Mouse (Mus musculus) embryonic stem cell, embryonic (primary cell): ENCODE results near the gene Itk.

Source experiments
- CTCF ChIA-PET, 4 experiments: fragments of 300-600 bp in 2 of 4; fragments of 350-600 bp in 2 of 4; sonication (Branson Sonifier 250); formaldehyde crosslinking; loops; one replicate each; lab custom pipeline; 2022; ENCODE audit warnings: inconsistent platforms in 2 of 4; lab: Charles Lee
- POLR2A ChIA-PET, 4 experiments: fragments of 300-600 bp in 2 of 4; fragments of 350-600 bp in 2 of 4; sonication (Branson Sonifier 250); formaldehyde crosslinking; loops; one replicate each; lab custom pipeline; 2022; ENCODE audit warnings: antibody characterized with exemption in 4 of 4, inconsistent platforms in 1 of 4; lab: Charles Lee

The Itk gene

DNA sequence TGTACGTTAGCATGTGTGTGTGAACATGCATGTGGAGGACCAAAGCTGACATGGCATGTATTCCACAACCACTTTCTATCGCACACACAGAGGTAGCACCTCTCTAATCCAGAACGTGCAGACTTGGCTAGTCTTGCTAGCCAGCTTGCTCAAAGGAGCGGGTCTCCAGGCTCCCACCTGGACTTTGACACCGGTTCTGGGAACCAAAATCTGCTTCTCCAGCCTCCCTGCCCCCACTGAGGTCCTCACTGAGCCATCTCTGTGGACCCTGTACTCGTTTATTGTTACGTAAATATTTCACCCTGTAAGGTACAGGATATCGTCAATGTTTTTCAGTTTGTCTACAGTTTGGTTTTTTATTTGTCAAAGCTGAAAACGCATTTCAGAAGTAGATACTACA is 86.8 kb downstream of the Itk start:
- ChIA-PET CTCF (interaction anchor here in 3 of 4 experiments (0.6 to 2.0 kb wide), 3 partner anchors 10 to 45 kb away, joined by 3 to 6 read pairs (median 6); partner anchors contain the start of gene Cyfip2 (in 1 of the 3)), POLR2A (no interaction called here)

DNA sequence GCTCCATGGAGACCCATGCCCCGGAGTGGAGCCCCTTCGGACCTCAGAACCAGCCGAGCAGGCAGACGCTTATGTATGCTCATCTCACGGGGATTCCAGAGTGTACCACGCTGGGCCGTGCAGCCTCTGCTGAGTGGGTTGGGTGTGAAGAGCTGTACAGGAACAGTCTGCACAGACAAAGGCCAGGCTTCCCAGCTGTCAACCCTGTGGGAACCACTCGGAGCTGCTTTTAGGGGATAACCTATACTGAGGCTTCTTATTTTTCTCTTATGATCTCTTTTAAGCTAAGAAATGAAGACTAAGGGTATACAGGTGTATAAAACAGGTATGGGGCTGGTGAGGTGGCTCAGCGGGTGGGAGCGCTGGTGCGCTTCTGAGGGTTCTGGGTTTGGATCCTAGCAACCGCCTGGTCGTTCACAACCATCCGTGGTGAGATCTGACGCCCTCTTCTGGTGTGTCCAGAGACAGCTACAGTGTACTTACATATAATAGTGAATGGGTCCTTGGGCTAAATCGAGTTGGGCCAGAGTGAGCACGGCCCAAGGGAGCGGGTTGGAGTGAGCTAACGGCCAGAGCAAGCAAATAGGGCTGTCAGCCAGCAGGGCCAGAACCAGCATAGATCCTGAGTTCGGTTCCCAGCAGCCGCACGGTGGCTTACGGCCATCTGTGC is 87.6 kb downstream of the Itk start:
- CTCF ChIA-PET, result interaction anchor here (0.7 to 2.5 kb wide), 5 partner anchors 11 to 43 kb away, joined by 4 to 13 read pairs (median 6); partner anchors contain the start of gene Cyfip2 (in 1 of the 4)
- POLR2A ChIA-PET, result interaction anchor here in 3 of 4 experiments (0.6 to 1.2 kb wide), 5 partner anchors 9 to 11 kb away, joined by 3 read pairs; partner anchors contain the start of gene Cyfip2 (in 1 of the 3)

DNA sequence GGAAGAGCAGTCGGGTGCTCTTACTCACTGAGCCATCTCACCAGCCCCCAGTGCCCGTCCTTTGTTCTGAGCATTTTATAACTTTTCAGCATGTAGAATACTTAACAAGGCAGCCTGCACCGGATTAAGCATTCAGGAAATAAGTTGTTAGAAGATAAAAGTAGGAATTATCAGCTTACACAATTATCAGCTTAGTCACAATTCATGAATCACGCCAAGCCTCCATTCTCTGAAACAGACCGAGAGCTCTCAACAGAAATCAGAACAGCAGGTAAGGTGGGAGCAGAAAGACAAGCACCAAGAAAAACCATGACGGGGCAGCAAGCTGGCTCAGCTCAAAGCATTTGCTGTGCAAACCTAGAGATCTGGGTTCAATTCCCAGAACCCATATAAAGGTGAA is 89.4 kb downstream of the Itk start:
- CTCF ChIA-PET, result interaction anchor here in 2 of 4 experiments (1.1 to 2.5 kb wide), 5 partner anchors 11 to 42 kb away, joined by 3 to 13 read pairs (median 3); no protein-coding TSS in a partner anchor
- POLR2A ChIA-PET, result interaction anchor here in 3 of 4 experiments (0.6 to 1.1 kb wide), 4 partner anchors 11 to 909 kb away, joined by 3 read pairs; partner anchors contain the start of gene Lsm11 (in 1 of the 3)

- ChIA-PET POLR2A (interaction anchor here in 2 of 4 experiments (0.6 to 1.1 kb wide), 2 partner anchors 12 to 354 kb away, joined by 3 read pairs; partner anchors contain the start of gene Lsm11 (in 1 of the 2)), CTCF (interaction anchor here in 2 of 4 experiments (1.5 to 2.5 kb wide), 4 partner anchors 13 to 41 kb away, joined by 3 to 13 read pairs (median 4); no protein-coding TSS in a partner anchor)
Measured at GRCm38 (mm10) chr11:46298889-46299785, 90.2 kb downstream of the Itk start.

DNA sequence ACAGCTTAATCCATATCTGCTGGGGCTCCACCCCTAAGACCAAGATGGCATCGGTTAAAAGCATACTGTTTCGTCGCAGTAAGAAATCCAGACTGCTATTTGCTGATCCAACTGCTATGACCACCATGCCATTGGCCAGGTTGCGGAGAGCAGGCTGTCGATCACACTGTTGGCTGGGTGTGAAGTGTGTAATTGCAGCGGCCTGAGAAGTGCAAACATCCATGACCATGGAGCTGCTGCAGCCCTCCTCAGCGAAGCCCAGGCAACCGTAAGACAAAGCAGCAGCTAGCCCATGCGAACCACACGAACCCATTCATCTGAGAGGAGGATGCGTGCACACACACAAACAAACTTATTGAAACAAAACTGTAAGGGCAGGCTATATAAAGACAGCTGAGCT is 94.9 kb downstream of the Itk start:
- ChIA-PET CTCF (interaction anchor here in 1 of 4 experiments (2.9 kb wide), 1 partner anchor 18 kb away, joined by 12 read pairs; no protein-coding TSS in a partner anchor), POLR2A (interaction anchor here in 1 of 4 experiments (0.6 kb wide), 1 partner anchor 368 kb away, joined by 3 read pairs; no protein-coding TSS in a partner anchor)

DNA sequence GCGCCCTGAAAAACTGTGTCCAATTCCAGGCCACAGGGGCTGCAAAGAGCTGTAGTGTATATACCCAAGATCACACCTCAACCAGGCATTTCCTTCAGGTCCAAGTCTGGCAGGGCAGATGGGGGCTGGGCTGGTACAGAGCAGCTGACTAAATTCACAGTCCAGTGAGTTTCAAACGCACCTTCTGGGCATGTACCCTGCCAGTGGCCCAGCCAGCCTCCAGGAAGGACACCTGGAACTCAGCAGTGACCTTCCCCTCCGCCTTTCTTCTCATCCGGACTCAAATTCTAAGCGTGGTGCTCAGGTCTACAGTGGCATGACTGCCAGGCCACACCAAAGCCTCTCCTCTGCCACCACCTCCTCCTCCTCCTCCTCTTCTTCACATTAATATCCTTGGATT is 95.8 kb downstream of the Itk start:
- ChIA-PET POLR2A (interaction anchor here in 1 of 4 experiments (0.7 kb wide), 1 partner anchor 18 kb away, joined by 3 read pairs; no protein-coding TSS in a partner anchor), CTCF (interaction anchor here in 1 of 4 experiments (2.9 kb wide), 1 partner anchor 17 kb away, joined by 12 read pairs; no protein-coding TSS in a partner anchor)

GRCm38 (mm10) chr11:46290988-46291405 is 98.3 kb downstream of the Itk start:
- ChIA-PET CTCF (interaction anchor here in 2 of 4 experiments (1.6 to 2.3 kb wide), 2 partner anchors 15 to 16 kb away, joined by 5 to 11 read pairs; no protein-coding TSS in a partner anchor), POLR2A (interaction anchor here in 2 of 4 experiments (0.6 to 1.1 kb wide), 4 partner anchors 11 to 238 kb away, joined by 3 to 4 read pairs (median 3); no protein-coding TSS in a partner anchor)

GRCm38 (mm10) chr11:46289561-46289960 is 99.8 kb downstream of the Itk start:
- ChIA-PET CTCF (interaction anchor here in 3 of 4 experiments (0.6 to 2.3 kb wide), 5 partner anchors 12 to 54 kb away, joined by 3 to 11 read pairs (median 5); partner anchors contain the start of gene Fndc9 (in 1 of the 3)), POLR2A (interaction anchor here in 2 of 4 experiments (0.6 to 1.0 kb wide), 2 partner anchors 35 to 60 kb away, joined by 3 read pairs; no protein-coding TSS in a partner anchor)

GRCm38 (mm10) chr11:46289022-46289421 is 100.3 kb downstream of the Itk start:
- POLR2A ChIA-PET, result interaction anchor here in 1 of 4 experiments (0.6 kb wide), 1 partner anchor 34 kb away, joined by 3 read pairs; no protein-coding TSS in a partner anchor

GRCm38 (mm10) chr11:46288091-46288490 is 101.2 kb downstream of the Itk start:
- POLR2A ChIA-PET, result no interaction called here
- CTCF ChIA-PET, result interaction anchor here (1.2 to 2.1 kb wide), 7 partner anchors 11 to 13 kb away, joined by 4 to 11 read pairs (median 8); no protein-coding TSS in a partner anchor

More at GRCm38 (mm10) chr11:46289022-46289421, 100.3 kb downstream of the Itk start:
- CTCF ChIA-PET, result interaction anchor here in 3 of 4 experiments (0.9 to 2.3 kb wide), 5 partner anchors 12 to 14 kb away, joined by 4 to 11 read pairs (median 11); no protein-coding TSS in a partner anchor

- POLR2A ChIA-PET, result interaction anchor here in 1 of 4 experiments (0.7 kb wide), 1 partner anchor 256 kb away, joined by 4 read pairs; no protein-coding TSS in a partner anchor
- CTCF ChIA-PET, result interaction anchor here (1.2 to 2.1 kb wide), 6 partner anchors 10 to 12 kb away, joined by 4 to 11 read pairs (median 8); no protein-coding TSS in a partner anchor
Measured at GRCm38 (mm10) chr11:46286803-46287202, 102.5 kb downstream of the Itk start.

DNA sequence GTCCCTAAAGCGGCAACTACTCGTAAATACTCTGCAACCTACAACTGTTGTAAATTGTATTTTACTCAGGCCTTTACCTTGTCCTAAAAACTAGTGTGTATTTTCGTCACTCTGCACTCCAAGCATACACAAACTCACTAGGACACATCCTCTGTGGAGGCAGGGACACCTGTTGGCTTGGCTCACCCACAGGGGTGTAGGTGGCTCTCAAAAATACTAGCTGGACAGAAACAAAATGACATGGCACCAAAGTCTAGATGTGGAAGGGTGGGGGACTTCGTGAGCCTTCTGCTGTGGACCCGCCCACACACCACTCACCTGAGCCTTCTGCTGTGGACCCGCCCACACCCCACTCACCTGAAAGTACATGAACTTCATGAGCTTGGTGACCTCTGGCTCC is 105.5 kb downstream of the Itk start:
- POLR2A ChIA-PET, result interaction anchor here in 1 of 4 experiments (0.6 to 1.1 kb wide), 3 partner anchors 11 to 17 kb away, joined by 3 to 4 read pairs (median 3); no protein-coding TSS in a partner anchor
- CTCF ChIA-PET, result interaction anchor here in 3 of 4 experiments (1.0 to 2.2 kb wide), 4 partner anchors 8 to 10 kb away, joined by 5 to 10 read pairs (median 7); no protein-coding TSS in a partner anchor

GRCm38 (mm10) chr11:46282612-46283011 is 106.7 kb downstream of the Itk start:
- POLR2A ChIA-PET, result interaction anchor here in 1 of 4 experiments (0.6 kb wide), 1 partner anchor 145 kb away, joined by 3 read pairs; no protein-coding TSS in a partner anchor
- CTCF ChIA-PET, result no interaction called here

- POLR2A ChIA-PET, result interaction anchor here in 1 of 4 experiments (0.6 to 1.1 kb wide), 2 partner anchors 14 to 354 kb away, joined by 3 read pairs; no protein-coding TSS in a partner anchor
Measured at GRCm38 (mm10) chr11:46278709-46279108, 110.6 kb downstream of the Itk start.

DNA sequence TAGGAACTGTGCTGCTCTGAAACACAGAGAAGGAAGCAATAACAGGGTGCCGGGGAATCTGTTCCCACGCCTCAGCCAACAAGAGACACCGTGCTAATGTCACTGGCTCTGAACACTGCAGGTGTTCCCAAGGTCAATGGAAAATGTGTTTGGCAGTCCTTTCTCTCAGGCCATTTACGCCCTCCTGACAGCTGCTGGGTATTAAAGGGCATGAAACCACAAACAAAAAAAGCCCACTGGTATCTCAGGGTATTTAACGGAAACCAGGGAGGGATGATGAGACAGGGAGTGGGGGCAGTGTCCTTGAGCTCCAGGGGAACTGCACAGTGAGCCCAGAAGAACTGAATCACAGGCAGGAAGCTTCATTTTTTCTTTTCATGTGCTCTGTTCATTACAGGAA is 111.2 kb downstream of the Itk start:
- ChIA-PET POLR2A (interaction anchor here in 1 of 4 experiments (0.6 to 1.2 kb wide), 3 partner anchors 14 to 353 kb away, joined by 3 read pairs; no protein-coding TSS in a partner anchor), CTCF (interaction anchor here in 2 of 4 experiments (0.7 to 4.1 kb wide), 3 partner anchors 19 to 74 kb away, joined by 3 to 26 read pairs (median 10); no protein-coding TSS in a partner anchor)

More at GRCm38 (mm10) chr11:46278709-46279108, 110.6 kb downstream of the Itk start:
- CTCF ChIA-PET, result interaction anchor here in 1 of 4 experiments (0.7 kb wide), 1 partner anchor 75 kb away, joined by 3 read pairs; no protein-coding TSS in a partner anchor

DNA sequence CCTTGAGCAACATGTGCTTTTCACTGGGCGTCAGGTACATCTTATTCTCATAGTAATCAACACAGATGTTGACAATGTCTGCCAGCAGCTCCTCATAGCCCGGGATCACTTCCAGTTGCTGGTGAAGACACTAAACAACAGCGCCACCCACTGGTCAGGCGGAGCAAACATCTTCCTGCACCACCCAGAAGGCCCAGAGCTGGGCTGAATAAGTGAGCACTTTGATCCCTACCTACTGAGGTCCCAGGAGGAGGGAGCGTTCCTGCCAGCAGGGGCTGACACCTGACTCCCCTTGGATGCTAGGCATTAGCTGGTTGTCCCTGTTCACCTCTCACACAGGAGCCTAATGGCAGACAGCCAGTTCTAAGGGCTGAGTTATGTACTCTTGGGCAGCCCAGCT is 112.5 kb downstream of the Itk start:
- POLR2A ChIA-PET, result interaction anchor here in 2 of 4 experiments (0.8 to 1.2 kb wide), 4 partner anchors 21 to 160 kb away, joined by 3 read pairs; partner anchors contain the start of gene Med7 (in 1 of the 2)
- CTCF ChIA-PET, result interaction anchor here (0.5 to 4.1 kb wide), 69 partner anchors 11 to 771 kb away, joined by 3 to 26 read pairs (median 4); partner anchors contain the start of genes Cyfip2 (in 3 of the 4), Fndc9 (in 1 of the 4) and Lsm11 (in 1 of the 4)
